Mouse (Mus musculus) cerebellum, adult 11-12 months (tissue): ENCODE data around the gene Syne1.

ENCODE experiments used
- DNase-seq: peaks from one replicate; pipeline ENCODE4 v3.0.0; 2022

The Syne1 gene

DNA sequence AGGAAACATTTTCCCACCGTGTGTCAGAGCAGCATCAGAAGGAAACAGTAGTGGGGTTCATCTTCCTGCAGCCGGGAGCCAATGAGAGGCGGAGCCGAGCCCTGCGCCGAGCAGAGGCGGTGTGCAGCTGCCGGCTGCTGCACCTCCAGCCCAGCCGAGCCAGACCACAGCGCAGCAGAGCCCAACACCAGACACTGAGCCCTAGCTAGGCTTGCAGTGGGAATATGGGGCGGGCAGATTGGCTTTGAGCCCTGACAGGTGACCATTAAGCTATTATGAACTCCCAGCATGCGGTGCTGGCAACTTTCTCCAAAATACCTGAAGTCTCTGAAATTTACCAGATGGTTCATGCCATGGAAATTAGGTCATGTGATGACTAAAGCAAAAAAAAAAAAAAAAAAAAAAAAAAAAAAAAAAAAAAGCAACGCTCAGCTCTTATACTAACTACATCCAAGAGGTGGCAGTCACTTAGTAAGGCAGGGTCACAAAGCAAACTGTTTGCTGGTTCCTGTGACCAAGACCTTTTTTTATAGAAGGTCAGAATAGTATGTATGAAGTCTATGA is 356.5 kb downstream of the Syne1 start:
- DNase-seq = peak; percentile 92

DNA sequence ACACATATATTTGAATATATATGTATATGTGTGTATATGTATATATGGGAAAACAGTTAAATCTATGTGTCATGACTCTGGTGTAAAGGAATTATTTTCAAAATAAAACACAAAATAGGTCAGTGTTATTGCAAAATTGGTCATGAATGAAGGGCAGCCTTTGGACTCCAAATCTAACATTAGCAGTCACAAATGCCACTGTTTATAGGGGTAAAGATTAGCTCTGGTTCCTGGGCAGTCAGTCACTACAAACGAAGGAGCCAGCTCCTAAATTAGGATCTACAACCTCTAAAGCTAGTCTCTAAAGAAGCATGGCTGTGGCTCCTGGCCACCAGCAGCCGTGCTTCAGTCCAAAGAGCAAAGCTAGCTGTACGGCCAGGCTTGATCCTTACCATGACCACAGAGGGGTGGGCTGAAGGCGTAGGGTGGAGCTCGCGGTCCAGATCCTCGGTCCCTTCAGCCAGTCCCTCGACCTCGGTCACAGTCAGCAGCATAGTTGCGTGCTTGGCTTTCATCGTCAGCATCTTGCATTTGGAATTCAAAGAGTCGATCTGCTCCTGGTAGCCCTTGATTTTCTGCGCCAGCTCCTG is 357.1 kb downstream of the Syne1 start:
- DNase-seq = no peak

DNA sequence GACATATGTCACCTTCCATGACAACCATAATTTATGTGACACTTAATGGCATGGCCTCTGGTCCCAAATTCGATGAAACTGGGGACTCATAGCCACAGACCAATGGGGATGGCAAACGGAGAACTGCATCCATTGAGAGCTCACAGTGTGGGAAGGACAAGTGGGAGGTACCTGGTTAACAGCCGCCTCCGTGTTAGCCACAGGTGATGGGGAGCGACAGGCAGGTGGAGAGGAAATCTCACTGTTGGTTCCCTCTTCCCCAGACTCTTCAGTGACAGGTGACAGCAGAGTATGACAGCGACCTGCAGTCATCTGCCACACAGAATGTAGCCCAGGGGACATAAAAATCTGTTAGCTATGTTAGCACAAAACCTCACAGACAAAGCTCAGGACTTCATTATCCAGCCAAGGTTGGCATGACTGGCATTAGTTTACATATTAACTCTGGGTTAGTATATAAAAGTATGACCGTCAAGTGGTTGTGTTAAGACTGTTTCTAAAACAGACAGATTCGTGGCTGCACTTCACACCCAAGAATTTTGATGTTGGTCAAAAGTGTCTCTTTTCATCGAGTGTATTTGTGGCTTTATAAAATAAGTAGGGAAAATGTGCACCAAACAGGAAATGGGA is 358.3 kb downstream of the Syne1 start:
- no peak for DNase-seq

DNA sequence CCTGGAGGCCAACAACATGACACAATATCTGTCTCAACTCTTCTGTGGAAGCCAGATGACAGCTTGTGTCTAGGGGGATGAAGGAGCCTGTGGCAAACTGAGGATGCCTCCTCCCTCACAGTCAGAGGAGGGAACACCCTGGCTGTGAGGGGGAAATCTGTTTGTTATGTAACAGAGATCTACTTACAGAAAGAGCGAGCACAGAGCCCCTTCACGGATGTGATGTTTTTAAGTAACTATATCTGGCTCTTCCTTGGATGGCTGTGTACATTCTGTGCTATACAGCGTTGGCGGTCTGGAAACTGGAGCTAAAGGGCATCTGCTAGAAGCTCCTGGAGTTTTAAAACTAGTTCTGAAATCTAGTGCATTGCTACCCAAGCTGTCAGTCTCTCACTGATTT is 360.5 kb downstream of the Syne1 start:
- no peak for DNase-seq

DNA sequence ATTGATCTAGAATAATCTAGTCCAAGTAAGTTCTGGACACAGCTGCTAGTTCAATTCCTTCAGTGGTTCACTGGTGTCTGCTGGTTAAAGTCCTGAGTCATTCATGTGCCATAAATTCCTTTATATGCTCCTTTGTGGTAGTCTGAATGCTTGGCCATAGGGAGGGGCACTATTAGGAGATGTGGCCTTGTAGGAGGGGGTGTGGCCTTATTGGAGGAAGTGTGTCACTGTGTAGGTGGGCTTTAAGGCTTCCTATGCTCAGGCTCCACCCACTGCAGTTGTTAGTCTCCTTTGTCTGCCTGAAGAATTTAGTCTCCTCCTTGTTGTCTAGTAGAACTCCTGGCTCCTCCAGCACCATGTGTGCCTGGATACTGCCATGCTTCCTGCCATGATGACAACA is 362.4 kb downstream of the Syne1 start:
- no peak for DNase-seq

DNA sequence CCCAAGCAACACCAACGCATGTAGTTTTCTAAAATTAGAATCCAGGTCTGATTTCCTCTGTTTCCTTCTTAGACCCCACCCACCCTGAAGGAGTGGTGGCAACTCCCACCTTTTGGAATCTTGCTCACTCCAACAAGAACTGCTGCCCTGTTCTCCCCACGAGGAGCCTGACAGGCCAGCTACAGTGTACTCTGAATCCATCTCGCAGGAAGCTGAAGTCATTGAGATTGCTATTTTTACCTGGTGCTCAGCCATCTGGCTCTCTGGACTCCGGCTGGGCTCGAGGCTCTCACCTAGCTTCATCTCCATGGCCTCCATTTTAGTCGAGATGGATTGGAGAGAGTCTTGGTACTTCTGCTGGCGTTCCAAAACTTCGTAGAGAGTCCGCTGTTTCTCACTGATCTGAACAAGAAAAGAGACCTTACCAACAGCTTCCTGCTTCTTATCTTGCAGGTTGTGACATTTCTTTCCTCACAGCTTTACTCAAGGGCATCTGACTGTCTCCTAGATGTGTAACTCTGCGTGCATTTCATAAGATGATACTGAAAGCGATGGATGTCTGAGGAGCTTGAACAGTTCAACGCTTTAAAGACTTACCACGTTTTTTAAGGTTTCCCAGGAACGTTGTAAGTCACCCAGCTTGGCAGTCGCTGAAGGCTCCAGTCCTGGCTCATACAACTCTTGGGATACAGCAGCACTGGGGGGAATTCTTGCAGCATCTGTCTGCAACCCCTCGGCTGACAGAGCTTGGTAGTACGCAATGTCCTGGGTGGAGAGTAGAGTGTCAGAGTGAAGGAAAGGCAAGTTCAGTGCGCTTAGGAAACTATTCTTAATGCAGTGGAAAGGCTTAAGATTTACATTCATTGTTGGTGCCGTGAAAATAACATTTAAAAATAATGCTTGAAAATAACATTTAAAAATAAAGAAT is 365.9 kb downstream of the Syne1 start:
- DNase-seq = peak; percentile 80

DNA sequence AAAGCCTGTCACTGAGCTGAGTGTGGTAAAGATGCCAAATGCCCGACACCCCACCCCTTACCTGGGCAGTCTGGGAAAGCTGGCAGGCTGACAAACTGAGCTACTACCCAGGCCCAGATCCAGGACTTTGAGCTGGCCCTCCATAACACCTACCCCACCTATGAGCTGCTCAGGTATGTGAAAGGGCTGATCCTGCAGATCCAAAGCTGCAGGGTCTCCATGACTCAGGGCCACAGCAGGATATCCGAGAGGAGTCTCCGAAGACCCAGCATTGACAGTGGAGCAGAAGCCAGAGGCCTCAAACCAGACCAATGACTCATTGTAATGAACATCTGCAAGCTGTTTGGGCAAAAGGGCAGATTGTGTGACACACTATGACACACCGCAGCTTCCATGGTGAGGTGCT is 369.5 kb downstream of the Syne1 start:
- DNase-seq = peak; percentile 66

DNA sequence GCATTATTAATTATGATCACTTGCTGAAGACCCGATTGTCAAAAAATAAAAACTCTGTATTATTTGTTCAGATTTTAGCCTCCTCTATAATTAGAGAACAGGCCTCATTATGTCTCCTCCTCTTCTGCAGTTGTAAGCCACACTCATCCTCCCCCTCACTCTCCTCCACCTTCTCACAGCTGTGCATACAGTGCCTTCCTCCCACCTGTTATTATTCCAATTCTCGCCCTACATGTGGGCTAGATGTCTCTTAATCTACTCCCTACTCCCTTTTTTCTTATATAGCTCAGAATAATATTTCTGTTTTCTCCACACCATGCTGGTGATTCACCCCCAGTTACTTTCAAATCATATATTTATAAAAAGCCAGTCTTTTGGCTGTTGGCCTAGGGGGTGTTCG is 371.4 kb downstream of the Syne1 start:
- DNase-seq = no peak

DNA sequence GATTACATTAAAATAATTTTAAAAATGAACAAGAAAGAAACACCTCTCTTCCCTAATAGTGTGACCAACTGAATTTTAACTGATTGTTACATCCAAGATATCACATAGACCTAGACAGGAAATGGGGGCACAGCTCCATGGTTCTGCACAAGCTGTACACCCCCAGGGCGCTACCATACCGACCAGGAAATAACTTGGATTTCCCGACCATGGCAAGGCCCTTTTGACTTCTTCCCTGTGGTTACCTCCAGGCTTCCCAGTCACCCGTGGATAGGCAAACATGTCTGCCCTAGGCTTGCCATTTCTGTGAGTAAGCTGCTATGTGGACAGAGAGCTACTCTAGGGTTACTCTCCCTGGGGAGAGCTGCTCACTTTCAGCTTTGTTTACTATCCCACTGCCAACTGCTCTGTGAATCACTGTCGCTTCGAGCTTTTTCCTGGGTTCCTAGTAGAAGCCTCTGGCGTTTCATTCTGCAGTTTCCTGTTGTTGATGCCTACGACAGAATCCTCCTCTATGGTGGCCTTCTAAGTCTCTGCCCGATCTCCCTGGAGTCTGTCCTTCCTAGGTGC is 373.8 kb downstream of the Syne1 start:
- no peak for DNase-seq

DNA sequence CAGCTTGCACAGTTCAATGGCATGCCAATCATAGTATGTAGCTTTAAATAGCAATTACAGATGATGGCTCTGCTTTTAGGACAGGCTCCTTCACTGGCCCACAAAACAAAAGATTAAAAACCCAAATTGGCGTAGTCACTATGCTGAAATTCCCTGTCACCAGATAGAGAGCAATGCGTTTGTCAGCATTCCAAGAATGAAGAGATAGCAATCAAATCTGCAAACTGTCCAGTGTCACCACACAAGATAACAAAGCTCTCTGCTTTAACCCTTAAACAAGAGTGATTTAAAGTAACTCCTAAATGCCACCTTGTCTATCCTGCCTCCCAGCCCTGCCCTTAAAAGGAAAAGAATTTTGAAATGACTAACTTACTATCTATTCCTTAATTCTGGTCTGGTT is 374.9 kb downstream of the Syne1 start:
- DNase-seq = no peak

DNA sequence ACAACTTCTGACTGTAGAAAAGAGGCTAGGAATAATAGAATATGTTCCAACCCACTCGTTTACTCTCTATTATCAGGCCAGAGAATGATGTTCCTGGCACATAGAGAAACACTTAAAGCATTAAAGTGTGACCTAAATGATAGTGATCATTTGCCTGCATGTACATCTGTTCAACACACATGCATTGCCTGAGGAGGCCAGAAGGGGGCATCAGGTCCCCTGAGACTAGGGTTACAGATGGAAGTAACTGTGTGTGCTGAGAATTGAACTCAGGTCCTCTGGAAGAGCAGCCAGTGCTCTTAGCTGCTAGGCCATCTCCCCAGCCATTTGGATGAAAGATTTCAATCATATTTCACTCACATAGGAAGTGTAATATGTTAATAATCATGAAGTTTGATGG is 380.9 kb downstream of the Syne1 start:
- DNase-seq = no peak

DNA sequence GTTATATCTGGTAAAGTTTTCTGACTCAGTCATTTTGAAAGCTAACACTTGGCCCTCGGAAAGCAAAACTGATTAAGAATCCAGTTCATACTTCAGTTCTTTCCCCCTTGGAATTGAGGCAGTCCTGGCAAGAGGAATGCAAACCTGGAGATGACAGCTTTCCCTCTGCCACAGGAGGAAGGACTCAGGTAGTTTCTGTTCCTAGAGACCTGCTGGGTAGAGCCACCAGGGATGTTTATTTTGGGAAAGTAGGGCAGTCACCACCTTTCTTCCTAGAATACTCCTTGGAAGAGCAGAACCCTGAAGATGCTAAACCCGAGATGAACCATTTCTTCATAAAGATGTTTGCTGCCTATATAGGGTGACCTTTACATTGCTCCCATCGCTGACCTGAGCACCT is 383.8 kb downstream of the Syne1 start:
- DNase-seq = peak; percentile 44

DNA sequence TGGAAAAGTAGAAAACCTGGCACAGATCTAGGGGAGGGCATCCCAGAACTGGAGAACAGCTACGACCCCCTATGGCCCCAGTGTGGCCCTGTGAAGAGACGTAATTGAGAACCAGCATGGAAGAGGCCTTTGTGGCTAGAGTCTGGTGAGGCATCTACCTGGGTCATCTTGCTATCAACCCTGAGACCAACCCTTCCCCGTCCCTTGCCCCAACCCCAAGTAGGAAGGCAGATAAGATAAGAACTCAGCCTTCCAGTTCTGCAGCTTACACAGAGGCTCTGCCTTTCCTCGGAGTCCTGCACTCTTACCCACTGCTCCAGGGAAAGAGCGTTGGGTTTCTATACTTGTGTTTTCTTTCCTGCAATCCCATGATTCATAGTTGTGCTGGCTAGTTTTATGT is 385.8 kb downstream of the Syne1 start:
- no peak for DNase-seq

DNA sequence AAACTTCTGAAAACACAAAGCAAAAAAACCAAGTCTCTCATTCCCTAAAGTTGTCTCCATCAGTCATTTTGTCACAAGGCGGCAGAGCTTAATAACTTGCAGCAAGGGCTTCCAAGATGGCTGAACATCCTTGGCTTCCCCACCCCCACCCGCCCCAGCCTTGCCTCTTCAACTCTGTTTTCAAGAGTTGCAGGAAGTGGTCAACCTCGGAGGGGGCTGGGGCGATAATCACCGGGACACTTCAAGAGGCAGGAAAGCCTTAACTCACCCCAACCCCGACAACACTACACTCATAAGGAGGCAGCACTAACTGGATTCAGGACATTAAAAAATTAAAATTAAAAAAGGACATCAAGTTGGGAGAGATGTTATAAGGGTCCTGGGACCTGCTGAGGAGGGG is 387.5 kb downstream of the Syne1 start:
- DNase-seq = no peak

DNA sequence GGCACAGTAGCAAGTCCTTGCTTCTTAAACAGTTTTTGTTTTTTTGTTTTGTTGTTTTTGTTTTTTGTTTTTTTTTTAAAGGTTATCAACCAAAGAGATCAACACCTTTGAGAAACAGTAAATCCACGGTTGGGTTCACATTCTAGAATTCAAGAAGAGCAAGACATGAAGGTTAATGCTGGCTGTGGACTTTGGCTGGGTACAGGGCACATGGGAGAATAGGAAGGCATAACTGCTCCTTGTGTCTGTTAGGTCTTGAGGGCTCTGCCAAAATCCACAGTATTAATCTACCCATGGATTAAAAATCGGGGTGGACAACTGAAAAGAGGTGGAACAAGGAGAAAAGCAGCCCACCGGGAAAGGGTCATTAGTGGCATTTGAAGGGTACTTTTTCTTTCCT is 388.0 kb downstream of the Syne1 start:
- DNase-seq = no peak

DNA sequence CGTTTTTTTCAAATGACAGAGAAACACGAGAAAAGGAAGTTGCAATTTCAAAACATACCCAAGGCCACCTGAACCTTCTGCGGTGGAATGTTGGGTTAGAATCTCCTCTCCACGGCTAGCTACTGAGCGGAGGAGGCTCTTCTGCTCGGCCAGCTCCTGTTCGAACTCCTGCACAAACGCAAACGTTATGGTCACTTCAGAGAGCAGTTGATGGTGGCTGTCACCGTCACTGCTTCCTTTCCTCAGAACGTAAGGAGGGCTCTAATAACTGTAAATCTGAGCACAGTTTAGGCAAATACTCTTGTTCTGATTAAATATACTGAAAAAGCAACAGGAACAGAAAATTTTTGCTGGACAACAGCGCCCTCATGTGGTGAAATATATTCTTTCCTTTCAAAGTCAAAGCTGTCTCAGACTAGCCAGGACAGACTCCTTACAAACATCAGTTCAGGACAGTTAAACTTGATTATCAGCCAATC is 389.8 kb downstream of the Syne1 start:
- no peak for DNase-seq

DNA sequence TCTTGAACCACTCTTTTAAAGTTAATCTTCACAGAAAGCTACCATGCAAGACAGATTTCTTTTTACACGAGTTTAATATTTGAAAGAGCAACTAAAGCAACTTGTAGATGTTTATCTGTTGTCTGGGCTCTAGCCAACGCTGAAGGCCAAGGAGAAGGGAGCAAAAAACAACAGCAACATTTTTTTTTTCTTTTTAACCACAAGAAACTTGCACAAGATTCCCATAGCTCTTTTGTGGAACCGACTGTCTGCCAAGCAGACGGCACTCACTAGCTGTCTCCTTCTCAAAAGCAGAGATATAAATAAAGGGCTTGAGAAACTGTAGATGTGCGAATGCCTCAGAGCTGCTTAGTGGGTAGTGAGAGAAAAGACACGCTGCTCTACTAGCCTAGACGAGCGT is 391.6 kb downstream of the Syne1 start:
- no peak for DNase-seq

DNA sequence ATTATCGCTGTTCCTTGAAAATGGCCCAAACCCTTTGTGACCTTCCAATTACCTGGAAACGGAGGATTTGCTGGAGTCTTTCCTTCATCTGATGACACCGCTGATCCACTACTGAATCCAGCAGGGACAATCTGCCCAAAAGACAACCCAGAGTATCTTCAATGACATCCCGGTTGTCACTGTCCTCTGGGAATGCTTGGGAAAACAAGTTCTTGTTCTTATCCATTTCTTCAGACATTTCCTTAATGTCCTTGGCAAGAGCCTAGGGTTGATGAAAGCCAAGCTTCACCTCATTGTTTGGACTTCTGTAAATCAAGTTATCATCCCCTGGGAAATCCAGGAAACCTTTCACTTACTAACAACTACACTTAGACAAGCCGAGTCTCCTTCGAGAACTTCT is 398.2 kb downstream of the Syne1 start:
- no peak for DNase-seq

DNA sequence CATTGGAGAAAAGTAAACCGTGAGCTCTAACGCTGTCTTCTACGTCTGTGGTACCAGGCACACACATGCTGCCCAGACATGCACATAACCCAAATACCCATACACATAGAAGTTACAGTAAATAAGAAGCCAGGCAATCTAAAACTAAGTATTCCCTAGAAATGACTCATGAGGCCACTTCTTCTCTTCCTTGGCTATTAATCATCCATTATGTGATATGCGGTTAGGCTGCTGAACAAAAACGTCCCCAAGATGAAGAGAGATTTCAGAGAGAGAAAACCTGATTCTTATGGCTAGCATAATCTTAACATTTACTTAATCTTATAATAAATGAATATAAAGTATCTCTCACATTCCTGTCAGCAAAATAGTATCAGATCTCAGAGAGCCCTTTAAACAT is 409.8 kb downstream of the Syne1 start:
- DNase-seq = no peak

DNA sequence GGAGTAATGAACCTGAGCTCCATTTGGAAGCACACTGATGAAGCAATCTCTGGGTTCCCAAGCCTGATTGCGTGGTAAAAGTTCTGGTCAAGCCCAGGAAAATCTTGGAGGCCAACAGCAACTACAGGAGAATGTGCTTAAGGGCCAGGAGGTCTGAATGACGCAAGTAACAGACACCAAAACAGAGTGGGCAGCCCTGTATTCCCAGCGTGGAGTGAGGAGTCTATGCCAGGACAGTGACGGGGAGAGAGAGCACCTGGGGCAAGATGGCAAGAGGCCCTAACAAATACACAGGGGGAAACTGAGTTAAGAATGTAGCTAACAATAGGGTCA is 411.4 kb downstream of the Syne1 start:
- DNase-seq = no peak

DNA sequence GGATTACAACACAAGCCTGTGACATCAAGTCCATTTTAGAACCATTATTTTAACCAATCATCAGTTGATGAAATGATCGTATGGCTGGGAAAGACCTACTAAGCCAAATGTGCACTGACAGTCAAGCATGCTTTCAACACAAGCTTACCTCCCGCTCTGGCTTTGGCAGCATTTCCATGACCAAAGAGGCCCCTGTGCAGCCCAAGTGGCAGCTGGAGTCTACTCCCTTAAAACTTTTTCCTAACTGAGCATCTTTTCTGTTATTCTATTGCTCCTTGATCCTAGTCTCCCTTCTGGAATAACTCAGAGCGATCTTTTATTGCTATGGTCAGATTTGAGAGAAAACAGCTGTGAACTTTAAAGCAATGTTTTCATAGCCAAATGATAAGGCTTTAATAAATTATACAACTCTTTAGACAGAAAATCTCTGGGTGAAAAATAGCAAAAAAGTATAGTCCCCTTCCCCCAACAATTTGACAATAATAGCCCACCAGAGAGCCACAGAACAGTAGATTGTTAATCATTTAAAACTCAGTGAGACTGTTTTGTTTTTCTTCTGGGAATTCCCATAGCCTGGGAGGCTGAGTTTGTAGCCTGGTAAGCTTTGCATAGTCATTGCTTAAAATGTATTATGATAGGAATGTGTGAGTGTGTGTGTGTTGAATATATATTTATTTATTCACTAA is 411.9 kb downstream of the Syne1 start:
- no peak for DNase-seq

DNA sequence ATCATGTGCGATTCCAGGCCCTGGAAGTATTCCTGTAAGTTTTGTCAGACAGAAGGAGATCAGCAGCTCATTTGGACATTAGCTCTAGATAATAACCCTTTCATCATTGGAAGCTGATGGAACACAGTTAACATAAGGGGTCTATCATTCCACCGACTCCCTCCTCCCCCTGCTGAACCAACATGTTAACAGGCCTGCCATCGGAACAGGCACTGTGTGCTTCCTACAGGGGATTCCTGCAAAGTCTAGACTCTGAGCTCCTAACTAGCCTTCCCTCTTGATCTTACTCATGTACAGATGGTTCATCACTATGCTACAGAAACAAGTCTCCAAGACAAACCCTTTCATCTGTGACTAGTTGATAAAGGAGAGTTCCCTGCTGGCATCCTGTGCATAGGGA is 419.2 kb downstream of the Syne1 start:
- no peak for DNase-seq

DNA sequence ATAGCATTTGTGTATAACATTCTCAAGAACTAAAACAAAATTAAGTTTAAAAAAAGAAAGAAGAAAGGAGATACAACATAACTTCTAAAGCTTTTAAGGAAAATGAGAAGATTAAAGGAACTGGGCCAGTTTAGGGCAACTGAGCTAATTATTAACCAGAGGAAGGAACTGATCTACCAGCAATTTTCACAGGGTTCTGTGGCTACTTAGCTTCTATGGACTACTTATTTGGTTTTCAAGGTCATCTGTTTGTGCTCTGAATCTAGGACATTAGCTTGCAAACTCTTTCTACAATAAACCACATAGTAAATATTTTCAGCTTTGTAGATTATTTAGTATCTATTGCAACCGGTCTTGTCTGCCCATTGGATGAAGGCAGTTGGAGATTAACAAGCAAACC is 420.8 kb downstream of the Syne1 start:
- no peak for DNase-seq
